Mouse (Mus musculus): ENCODE measurements around the gene Camkmt.

The Camkmt gene

GRCm38 (mm10) chr17:85507089-85507460 lies 416.7 kb downstream of the Camkmt start:
- DNase-seq = no peak

Measured in kidney, postnatal 36 days (tissue).